Mouse (Mus musculus): ENCODE results near the gene Crybb3.

DNA sequence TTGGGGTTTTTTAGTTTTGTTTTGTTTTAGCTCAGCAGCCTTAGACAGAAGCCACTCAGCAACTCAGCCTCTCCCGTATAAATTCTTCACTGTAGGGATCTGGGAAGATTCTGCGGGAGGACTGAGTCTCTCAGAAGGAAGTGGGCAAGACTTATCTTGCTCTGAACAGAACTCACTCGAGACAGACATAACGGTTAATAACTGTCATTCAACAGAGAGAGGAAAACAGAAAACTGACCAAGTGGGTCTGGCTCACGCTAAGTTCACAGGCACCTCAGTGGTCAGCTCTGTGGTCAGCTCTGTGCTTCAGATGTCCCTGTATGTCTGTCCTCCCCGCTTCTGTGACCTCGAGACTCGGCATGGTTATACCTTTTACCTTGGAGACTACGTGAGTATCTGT is 37.9 kb upstream of the Crybb3 start:
- no peak for TF ChIP-seq CTCF (IDR thresholded peaks at IDR 0.05; ENCODE audit: low read depth)
- no peak for TF ChIP-seq EP300 (IDR thresholded peaks at IDR 0.05; ENCODE audit: low read depth)

All from heart, postnatal 0 days (tissue).